Mouse (Mus musculus): Measurements from ENCODE around the gene Serpinb1a. TPM values are rescaled to one million over a fixed set of nuclear protein-coding genes. Genes with fewer than 3 reads are reported as not detected.
"Not testable (repeated sequence)": the region's sequence is repeated elsewhere in the genome, so short reads cannot be mapped to it uniquely, and the experiment has no call there.

The Serpinb1a gene
- 1.4 TPM in 1 of 2 replicates, not detected in the other for polyA plus RNA-seq (2012; ENCODE audit: insufficient read depth, low replicate concordance)

DNA sequence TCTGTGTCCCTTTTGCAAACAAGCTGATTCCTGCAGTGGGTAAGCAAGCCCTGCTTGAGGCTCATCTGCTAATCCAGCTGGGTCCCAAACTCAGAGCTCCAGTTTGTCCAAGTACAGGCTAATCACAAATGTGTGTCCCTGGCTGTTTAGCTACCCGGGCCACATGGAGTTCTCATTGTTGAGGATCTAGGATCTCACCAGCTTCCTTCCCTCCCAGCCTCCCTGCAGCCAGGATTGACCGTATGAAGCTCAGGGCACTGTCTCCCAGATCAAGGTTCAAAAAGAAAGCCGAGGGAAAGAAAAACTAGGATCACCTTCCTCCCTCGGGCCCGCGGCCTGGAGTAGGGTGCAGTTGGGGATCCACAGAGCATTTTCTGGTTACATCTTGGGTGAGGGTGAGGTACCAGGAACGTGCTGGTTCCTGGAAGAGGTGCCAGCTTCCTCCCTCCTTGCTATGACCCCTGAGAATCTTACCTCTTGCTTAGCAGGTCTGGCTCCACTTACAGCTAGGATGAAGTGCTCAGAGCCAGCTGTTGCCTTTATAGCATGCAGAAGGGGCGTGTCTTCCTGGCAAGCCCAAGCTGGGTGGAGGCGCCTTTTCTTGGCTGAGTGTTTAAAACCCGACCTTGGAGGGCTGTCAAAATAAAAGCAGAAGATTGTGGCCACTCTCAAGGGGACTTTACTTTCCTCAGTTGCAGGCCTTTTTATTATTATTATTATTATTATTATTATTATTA, at the start of gene Serpinb1a:
Gene Serpinb1a (minus strand): TSS at position 518 of the 737 bp plus-strand sequence.
- Histone ChIP-seq H3K9me3 (no peaks in the 10 kb centered on the region), H3K4me3 (replicated peaks) (peak within 1 kb of the TSS; percentile 89), H3K4me1 (peaks cover 67% of the 10 kb centered on the region), H3K36me3 (replicated peaks; ENCODE audit: low read length) (peaks cover 22% of the 10 kb centered on the region), H3K27me3 (replicated peaks) (no peaks in the 10 kb centered on the region)
- no peak for TF ChIP-seq GATA1 (IDR thresholded peaks at IDR 0.05; ENCODE audit: borderline replicate concordance, low read length)
- no peak for TF ChIP-seq FLI1 (IDR thresholded peaks at IDR 0.05; ENCODE audit: low read length)

DNA sequence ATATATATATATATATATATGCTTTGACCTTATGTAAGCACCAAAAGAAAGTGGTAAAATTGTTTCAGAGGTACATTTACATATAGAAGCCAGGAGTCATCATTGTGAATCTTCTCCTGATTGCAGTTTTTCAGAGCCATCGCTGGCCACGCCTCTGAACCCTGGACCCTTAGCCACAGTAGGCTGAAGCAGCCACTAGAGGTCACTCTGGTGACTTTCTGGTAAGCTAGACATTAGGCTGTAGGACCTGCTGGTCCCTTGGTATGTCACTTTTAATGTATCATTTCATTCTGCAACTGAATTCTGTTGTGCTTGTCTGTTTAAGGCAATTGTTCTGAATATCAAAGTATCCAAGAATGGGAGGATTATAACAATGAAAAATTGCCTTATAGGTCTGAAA, 49.7 kb upstream of the Serpinb1a start:
- H3K9me3 ChIP-seq = no peaks in the 10 kb centered on the region
- H3K4me1 ChIP-seq = peaks cover 20% of the 10 kb centered on the region
- H3K4me3 ChIP-seq (replicated peaks) = no peak overlapping the region
- H3K27me3 ChIP-seq (replicated peaks) = peaks cover 12% of the 10 kb centered on the region
- TF ChIP-seq GATA1 (IDR thresholded peaks at IDR 0.05; ENCODE audit: borderline replicate concordance, low read length) = no peak
- no peak for TF ChIP-seq FLI1 (IDR thresholded peaks at IDR 0.05; ENCODE audit: low read length)
- H3K36me3 ChIP-seq (replicated peaks; ENCODE audit: low read length) = no peaks in the 10 kb centered on the region

DNA sequence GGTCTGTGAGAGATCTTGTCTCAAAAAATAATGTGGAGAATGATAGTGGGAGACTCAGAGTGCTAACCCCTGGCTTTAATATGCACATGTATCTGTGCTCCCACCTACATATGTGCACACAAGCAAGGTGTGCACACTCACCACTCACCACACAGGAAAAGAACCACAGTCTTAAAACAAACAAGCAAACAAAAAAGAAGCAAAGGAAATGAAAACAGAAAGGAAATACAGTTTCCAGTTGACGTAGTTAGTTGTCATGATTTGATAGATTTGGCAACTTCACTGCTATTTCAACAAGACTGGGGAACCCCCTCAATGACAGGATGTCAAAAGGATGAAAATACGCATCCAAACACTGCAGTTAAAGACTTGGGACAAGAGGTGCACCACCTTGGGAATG, 48.1 kb upstream of the Serpinb1a start:
- not testable (repeated sequence) for H3K9me3 ChIP-seq; H3K36me3 ChIP-seq (replicated peaks; ENCODE audit: low read length); H3K4me3 ChIP-seq (replicated peaks)
- Histone ChIP-seq H3K27me3 (replicated peaks) (peaks cover 12% of the 10 kb centered on the region), H3K4me1 (peaks cover 15% of the 10 kb centered on the region)

DNA sequence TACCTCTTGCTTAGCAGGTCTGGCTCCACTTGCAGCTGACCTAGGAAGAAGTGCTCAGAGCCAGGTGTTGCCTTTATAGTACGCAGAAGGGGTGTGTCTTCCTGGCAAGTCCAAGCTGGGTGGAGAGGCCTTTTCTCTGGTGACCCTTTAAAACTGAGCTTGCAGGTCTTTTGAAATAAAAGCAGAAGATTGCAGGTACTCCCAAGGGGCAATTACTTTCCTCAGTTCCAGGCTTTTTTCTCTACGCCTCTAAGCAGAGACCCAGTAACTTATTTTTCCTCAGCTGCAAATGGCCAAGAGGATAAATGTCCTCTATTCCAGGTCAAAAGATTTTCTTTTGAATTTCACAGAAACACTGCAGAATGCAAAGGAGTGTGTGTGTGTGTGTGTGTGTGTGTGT, 47.1 kb upstream of the Serpinb1a start, which contains the start of gene Serpinb1c:
Gene Serpinb1c (minus strand): TSS at position 101 of the 400 bp plus-strand sequence.
- Histone ChIP-seq H3K4me3 (replicated peaks) (no peak within 1 kb of the TSS), H3K9me3 (no peaks in the 10 kb centered on the region), H3K4me1 (peaks cover 10% of the 10 kb centered on the region), H3K27me3 (replicated peaks) (peaks cover 12% of the 10 kb centered on the region), H3K36me3 (replicated peaks; ENCODE audit: low read length) (no peaks in the 10 kb centered on the region)
- TF ChIP-seq GATA1 (IDR thresholded peaks at IDR 0.05; ENCODE audit: borderline replicate concordance, low read length) = no peak
- no peak for TF ChIP-seq FLI1 (IDR thresholded peaks at IDR 0.05; ENCODE audit: low read length)

DNA sequence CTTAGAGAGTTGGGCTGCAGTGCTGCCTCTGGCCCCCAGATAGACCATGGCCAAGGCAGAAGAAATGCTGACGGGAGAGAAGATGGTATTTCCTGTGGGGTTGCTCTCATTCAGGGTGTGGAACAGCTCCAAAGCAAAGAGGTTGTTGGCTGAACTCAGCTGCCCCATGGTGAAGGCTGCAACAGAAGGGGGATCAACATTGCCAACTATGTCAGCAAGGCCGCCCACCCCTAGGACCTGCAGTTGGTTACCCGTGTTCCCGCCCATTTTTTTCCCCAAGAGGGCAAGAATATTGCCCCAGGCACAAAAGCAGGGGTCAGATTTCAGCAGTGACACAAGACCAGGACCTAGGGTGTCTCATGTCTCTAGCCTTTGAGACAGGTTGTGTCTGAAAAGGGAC, 45.9 kb upstream of the Serpinb1a start:
- no peaks in the 10 kb centered on the region for H3K36me3 ChIP-seq (replicated peaks; ENCODE audit: low read length)
- H3K9me3 ChIP-seq = no peaks in the 10 kb centered on the region
- H3K4me3 ChIP-seq (replicated peaks) = no peak overlapping the region
- H3K27me3 ChIP-seq (replicated peaks) = peaks cover 12% of the 10 kb centered on the region
- TF ChIP-seq GATA1 (IDR thresholded peaks at IDR 0.05; ENCODE audit: borderline replicate concordance, low read length) = no peak
- TF ChIP-seq FLI1 (IDR thresholded peaks at IDR 0.05; ENCODE audit: low read length) = no peak
- 0 out of 2 replicates have a peak, but pooled peaks cover 4% of the 10 kb centered on the region for H3K4me1 ChIP-seq

DNA sequence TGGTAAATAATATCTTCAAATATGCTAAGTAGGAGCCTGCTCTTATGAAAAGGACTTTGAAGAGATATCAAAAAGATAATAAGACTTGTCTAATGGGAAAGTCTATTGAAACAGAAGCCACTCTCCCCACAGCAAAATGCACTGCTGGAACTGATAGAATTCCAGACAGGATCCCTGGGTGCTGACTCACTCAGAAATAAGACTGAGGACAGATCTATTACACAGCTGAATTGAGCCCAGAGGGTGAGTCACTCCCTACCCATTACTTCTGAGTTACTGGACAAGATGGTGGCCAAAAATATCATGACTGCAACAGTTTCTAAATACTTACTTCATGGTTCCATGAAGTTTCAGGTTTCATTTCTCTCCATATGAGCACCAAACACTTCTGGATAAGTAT, 33.8 kb upstream of the Serpinb1a start:
- Histone ChIP-seq H3K4me3 (replicated peaks) (no peak overlapping the region), H3K9me3 (no peaks in the 10 kb centered on the region)

DNA sequence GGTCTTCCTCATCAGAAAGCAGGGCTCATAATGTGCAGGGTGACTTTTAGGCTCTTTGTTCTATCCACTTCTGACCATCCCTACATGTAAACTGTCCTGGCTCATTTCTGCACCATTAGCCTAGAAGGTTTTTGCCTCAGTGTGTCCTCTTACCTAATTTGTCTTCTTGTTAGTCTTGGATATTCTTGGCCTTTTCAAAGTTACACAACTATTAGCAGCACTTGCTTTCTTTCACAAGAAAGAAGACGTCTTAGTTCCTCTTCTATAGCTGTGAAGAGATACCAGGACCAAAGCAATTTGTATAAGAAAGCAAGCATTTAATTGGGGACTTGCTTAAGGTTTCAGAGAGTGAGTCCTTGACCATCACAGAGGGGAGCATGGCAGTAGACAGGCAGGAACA, 22.9 kb upstream of the Serpinb1a start:
- Histone ChIP-seq H3K9me3 (peaks cover 10% of the 10 kb centered on the region), H3K27me3 (replicated peaks) (peaks cover 4% of the 10 kb centered on the region), H3K4me3 (replicated peaks) (no peak overlapping the region), H3K4me1 (peaks cover 9% of the 10 kb centered on the region), H3K36me3 (replicated peaks; ENCODE audit: low read length) (no peaks in the 10 kb centered on the region)
- TF ChIP-seq FLI1 (IDR thresholded peaks at IDR 0.05; ENCODE audit: low read length) (no peak), GATA1 (IDR thresholded peaks at IDR 0.05; ENCODE audit: borderline replicate concordance, low read length) (no peak)

More for the DNA sequence above, 33.8 kb upstream of the Serpinb1a start:
- no peaks in the 10 kb centered on the region for H3K27me3 ChIP-seq (replicated peaks)
- TF ChIP-seq GATA1 (IDR thresholded peaks at IDR 0.05; ENCODE audit: borderline replicate concordance, low read length) = no peak
- TF ChIP-seq FLI1 (IDR thresholded peaks at IDR 0.05; ENCODE audit: low read length) = no peak
- H3K36me3 ChIP-seq (replicated peaks; ENCODE audit: low read length) = no peaks in the 10 kb centered on the region
- H3K4me1 ChIP-seq = peaks cover 13% of the 10 kb centered on the region; the same call in 1 of the 2 replicates

DNA sequence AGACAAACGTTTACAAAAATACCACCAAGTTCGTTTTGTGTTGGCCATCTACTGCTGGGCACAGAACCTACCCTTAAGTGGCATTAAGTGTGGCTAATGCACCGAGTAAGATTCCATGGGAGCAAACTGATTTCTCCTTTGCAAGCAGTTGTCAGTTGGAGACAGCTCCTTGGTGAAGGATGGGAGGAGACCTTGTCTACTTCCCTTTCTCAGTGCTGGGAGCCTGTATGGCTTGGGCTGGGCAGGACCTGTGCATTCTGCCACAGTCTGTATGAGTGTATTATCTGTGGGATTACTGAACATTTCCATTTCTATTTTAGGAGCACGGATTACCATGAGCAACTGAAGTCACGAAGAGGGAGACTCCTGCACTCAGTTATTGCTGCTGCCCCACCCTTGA, 17.9 kb upstream of the Serpinb1a start:
- TF ChIP-seq FLI1 (IDR thresholded peaks at IDR 0.05; ENCODE audit: low read length) (no peak), GATA1 (IDR thresholded peaks at IDR 0.05; ENCODE audit: borderline replicate concordance, low read length) (no peak)
- no peaks in the 10 kb centered on the region for H3K9me3 ChIP-seq
- H3K4me1 ChIP-seq = peaks cover 19% of the 10 kb centered on the region
- peaks cover 7% of the 10 kb centered on the region for H3K27me3 ChIP-seq (replicated peaks)
- H3K36me3 ChIP-seq (replicated peaks; ENCODE audit: low read length) = no peaks in the 10 kb centered on the region
- no peak overlapping the region for H3K4me3 ChIP-seq (replicated peaks)

DNA sequence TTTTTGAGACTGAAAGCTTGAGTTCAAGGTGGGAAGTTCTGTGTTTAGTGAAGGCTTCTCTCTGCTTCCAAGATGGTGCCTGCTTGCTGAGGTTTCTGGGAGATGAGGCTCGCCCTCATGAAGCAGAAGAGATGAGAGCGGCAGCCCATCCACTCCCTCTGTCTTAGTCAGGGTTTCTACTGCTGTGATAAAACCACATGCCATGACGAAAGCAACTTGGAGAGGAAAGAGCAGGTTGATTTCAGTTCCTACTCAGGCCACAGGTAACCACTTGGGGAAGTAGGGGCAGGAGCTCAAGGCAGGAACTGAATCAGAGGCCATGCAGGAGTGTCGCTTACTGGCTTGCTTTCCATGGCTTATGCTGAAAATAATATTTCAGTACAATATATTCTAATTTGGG, 17.2 kb upstream of the Serpinb1a start:
- Histone ChIP-seq H3K4me1 (peaks cover 19% of the 10 kb centered on the region), H3K27me3 (replicated peaks) (peaks cover 10% of the 10 kb centered on the region)
- H3K36me3 ChIP-seq (replicated peaks; ENCODE audit: low read length); H3K4me3 ChIP-seq (replicated peaks); H3K9me3 ChIP-seq: not testable (repeated sequence)

DNA sequence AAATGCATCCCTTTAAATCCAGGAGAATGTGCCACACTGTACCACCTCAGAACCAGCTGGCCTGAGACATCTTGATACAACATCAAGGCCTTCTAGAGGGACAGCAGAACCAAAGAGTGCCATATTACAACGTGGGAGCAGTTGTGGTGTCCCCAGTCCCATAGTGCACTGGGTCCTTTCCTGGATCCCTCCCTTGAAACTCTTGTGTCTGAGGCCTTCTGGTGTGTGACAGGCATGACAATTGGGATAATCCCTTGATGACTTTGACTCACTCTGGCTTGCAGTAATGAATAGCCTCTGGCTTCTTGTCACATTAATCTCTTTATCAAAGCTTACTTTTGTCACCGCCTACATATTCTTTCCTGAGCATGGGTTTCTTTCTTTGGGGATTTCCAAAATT, 16.0 kb upstream of the Serpinb1a start:
- TF ChIP-seq GATA1 (IDR thresholded peaks at IDR 0.05; ENCODE audit: borderline replicate concordance, low read length) = no peak
- no peak for TF ChIP-seq FLI1 (IDR thresholded peaks at IDR 0.05; ENCODE audit: low read length)
- Histone ChIP-seq H3K9me3 (no peaks in the 10 kb centered on the region), H3K36me3 (replicated peaks; ENCODE audit: low read length) (no peaks in the 10 kb centered on the region), H3K4me1 (peaks cover 26% of the 10 kb centered on the region), H3K4me3 (replicated peaks) (no peak overlapping the region), H3K27me3 (replicated peaks) (peaks cover 16% of the 10 kb centered on the region)

Measured in megakaryocyte, embryonic 14.5 days (primary cell).